Mouse (Mus musculus): Measurements from ENCODE around the gene Gm17490. TPM values are rescaled to one million over a fixed set of nuclear protein-coding genes. Genes with fewer than 3 reads are reported as not detected.
A peak's percentile ranks its signal among the peaks of the same experiment; 100 is the strongest.

The Gm17490 gene
- polyA plus RNA-seq, 1 experiment from 2014 or later: not detected

- Histone ChIP-seq H3K27me3 (ENCODE audit: insufficient read depth, low read length) (no peaks in the 10 kb centered on the region), H3K4me3 (ENCODE audit: low read depth, low read length) (no peak overlapping the region), H3K9me3 (ENCODE audit: low read length) (no peaks in the 10 kb centered on the region), H3K4me2 (ENCODE audit: low read depth, low read length) (no peak overlapping the region), H3K36me3 (replicated peaks; ENCODE audit: insufficient read depth, low read length) (no peaks in the 10 kb centered on the region), H3K4me1 (ENCODE audit: insufficient read depth) (no peaks in the 10 kb centered on the region), H3K9ac (replicated peaks) (no peak overlapping the region), H3K27ac (ENCODE audit: low read depth) (peak overlapping the region; percentile 78)
- peak; percentile 27; the same call in 1 of the 2 replicates for ATAC-seq
- WGBS (ENCODE audit: insufficient replicate concordance): 64% methylated on average over 3 of the region's 3 CpGs
- TF ChIP-seq EP300 (IDR thresholded peaks at IDR 0.05; ENCODE audit: low read depth) (no peak), CTCF (IDR thresholded peaks at IDR 0.05; ENCODE audit: low read depth) (no peak)
- DNase-seq: no peak
Measured at GRCm38 (mm10) chr2:11636138-11636480, 10.0 kb upstream of the Gm17490 start.

DNA sequence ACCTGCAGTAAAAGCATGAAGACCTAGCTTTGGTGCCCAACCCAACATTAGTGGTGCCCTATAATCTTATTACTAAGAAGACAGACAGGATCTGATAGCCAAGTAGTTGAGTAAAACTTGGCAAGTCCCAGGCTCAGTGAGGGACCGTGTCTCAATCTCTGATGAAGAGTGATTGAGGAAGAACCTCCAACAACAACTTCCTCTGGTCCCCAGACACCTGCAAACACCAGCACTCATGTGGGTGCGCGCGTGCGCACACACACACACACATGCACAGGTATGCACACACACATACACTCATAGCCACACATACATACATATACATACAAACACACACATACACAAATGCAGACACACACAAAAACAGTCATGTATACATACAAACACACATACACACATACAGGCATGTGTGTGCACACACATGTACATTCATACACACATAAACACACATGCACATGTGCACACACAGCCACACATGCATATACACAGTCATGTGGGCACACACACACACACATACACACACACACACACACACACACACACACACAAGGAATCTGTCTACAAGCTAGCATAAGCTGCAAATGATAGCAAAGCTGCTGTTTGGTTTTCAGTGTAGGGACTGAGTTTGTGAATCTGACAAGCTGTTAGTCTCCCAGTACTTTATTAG lies 9.5 kb upstream of the Gm17490 start:
- Histone ChIP-seq H3K4me2 (ENCODE audit: low read depth, low read length) (no peak overlapping the region), H3K27me3 (ENCODE audit: insufficient read depth, low read length) (no peaks in the 10 kb centered on the region), H3K4me1 (ENCODE audit: insufficient read depth) (no peaks in the 10 kb centered on the region), H3K4me3 (ENCODE audit: low read depth, low read length) (no peak overlapping the region), H3K27ac (ENCODE audit: low read depth) (peak overlapping the region; percentile 78), H3K9ac (replicated peaks) (no peak overlapping the region), H3K36me3 (replicated peaks; ENCODE audit: insufficient read depth, low read length) (no peaks in the 10 kb centered on the region), H3K9me3 (ENCODE audit: low read length) (no peaks in the 10 kb centered on the region)
- DNase-seq: no peak
- 79% methylated on average over 5 of the region's 5 CpGs for WGBS (ENCODE audit: insufficient replicate concordance)
- TF ChIP-seq EP300 (IDR thresholded peaks at IDR 0.05; ENCODE audit: low read depth) (no peak), CTCF (IDR thresholded peaks at IDR 0.05; ENCODE audit: low read depth) (no peak)
- peak; percentile 10; the same call in 1 of the 2 replicates for ATAC-seq

DNA sequence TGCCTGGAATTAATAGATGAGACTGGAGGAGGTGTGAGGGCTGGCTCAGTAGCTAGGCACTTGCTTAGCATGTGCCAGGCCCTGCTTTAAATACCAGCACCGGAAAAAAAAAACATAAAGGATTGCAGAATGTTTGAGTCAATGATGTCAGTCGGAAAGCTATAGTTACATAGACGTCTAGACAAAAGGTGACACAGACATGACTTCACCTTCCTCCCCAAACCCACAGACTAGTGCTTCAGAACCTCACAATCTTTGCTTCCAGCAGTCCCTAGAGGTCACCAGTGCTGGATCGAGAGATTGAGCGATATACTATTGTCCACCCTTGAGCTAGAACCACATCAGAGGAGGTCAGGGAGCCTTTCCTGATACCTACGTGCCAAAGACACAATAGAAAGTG lies 9.0 kb upstream of the Gm17490 start:
- no peak overlapping the region for H3K4me3 ChIP-seq (ENCODE audit: low read depth, low read length)
- no peak overlapping the region for H3K4me2 ChIP-seq (ENCODE audit: low read depth, low read length)
- no peaks in the 10 kb centered on the region for H3K9me3 ChIP-seq (ENCODE audit: low read length)
- peak overlapping the region; percentile 78 for H3K27ac ChIP-seq (ENCODE audit: low read depth)
- 81% methylated on average over 6 of the region's 6 CpGs for WGBS (ENCODE audit: insufficient replicate concordance)
- ATAC-seq (no peak), DNase-seq (no peak)
- H3K27me3 ChIP-seq (ENCODE audit: insufficient read depth, low read length): no peaks in the 10 kb centered on the region
- H3K4me1 ChIP-seq (ENCODE audit: insufficient read depth): no peaks in the 10 kb centered on the region
- TF ChIP-seq EP300 (IDR thresholded peaks at IDR 0.05; ENCODE audit: low read depth) (no peak), CTCF (IDR thresholded peaks at IDR 0.05; ENCODE audit: low read depth) (no peak)
- no peaks in the 10 kb centered on the region for H3K36me3 ChIP-seq (replicated peaks; ENCODE audit: insufficient read depth, low read length)
- H3K9ac ChIP-seq (replicated peaks): no peak overlapping the region

DNA sequence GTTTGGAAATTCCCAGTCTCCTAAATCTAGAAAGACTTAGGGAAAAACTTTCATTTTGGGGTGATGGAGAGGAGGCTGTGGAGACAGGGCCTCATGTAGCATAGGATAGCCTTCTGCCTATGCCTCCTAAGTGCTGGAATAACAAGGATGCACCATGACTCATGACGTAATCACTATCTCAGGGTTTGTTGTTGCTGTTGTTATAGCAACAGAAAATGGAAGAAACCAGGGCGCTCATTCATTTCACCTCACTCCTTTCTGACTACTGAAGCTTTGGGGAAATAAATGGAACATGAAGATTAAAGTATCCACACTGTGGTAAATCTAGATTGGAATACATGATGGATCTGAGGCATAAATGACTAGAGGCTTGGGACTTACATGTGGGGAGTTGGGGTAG lies 2.3 kb downstream of the Gm17490 start:
- H3K27me3 ChIP-seq (ENCODE audit: insufficient read depth, low read length): no peaks in the 10 kb centered on the region
- H3K27ac ChIP-seq (ENCODE audit: low read depth): no peak overlapping the region
- H3K4me1 ChIP-seq (ENCODE audit: insufficient read depth): no peaks in the 10 kb centered on the region
- no peaks in the 10 kb centered on the region for H3K36me3 ChIP-seq (replicated peaks; ENCODE audit: insufficient read depth, low read length)
- no peak overlapping the region for H3K9ac ChIP-seq (replicated peaks)
- TF ChIP-seq EP300 (IDR thresholded peaks at IDR 0.05; ENCODE audit: low read depth) (no peak), CTCF (IDR thresholded peaks at IDR 0.05; ENCODE audit: low read depth) (no peak)
- DNase-seq: no peak
- H3K9me3 ChIP-seq (ENCODE audit: low read length): no peaks in the 10 kb centered on the region
- ATAC-seq: no peak
- H3K4me3 ChIP-seq (ENCODE audit: low read depth, low read length): no peak overlapping the region
- H3K4me2 ChIP-seq (ENCODE audit: low read depth, low read length): no peak overlapping the region
- WGBS (ENCODE audit: insufficient replicate concordance): 74% methylated on average over 2 of the region's 2 CpGs

- H3K36me3 ChIP-seq (replicated peaks; ENCODE audit: insufficient read depth, low read length): no peaks in the 10 kb centered on the region
- DNase-seq (no peak), ATAC-seq (no peak)
- no peaks in the 10 kb centered on the region for H3K4me1 ChIP-seq (ENCODE audit: insufficient read depth)
- no peaks in the 10 kb centered on the region for H3K9me3 ChIP-seq (ENCODE audit: low read length)
- no peaks in the 10 kb centered on the region for H3K27me3 ChIP-seq (ENCODE audit: insufficient read depth, low read length)
- TF ChIP-seq CTCF (IDR thresholded peaks at IDR 0.05; ENCODE audit: low read depth) (no peak), EP300 (IDR thresholded peaks at IDR 0.05; ENCODE audit: low read depth) (no peak)
- H3K9ac ChIP-seq (replicated peaks): no peak overlapping the region
- WGBS (ENCODE audit: insufficient replicate concordance): 71% methylated on average over 8 of the region's 8 CpGs
- no peak overlapping the region for H3K4me2 ChIP-seq (ENCODE audit: low read depth, low read length)
- no peak overlapping the region for H3K27ac ChIP-seq (ENCODE audit: low read depth)
- H3K4me3 ChIP-seq (ENCODE audit: low read depth, low read length): no peak overlapping the region
Measured at GRCm38 (mm10) chr2:11623173-11623572, 2.9 kb downstream of the Gm17490 start.

DNA sequence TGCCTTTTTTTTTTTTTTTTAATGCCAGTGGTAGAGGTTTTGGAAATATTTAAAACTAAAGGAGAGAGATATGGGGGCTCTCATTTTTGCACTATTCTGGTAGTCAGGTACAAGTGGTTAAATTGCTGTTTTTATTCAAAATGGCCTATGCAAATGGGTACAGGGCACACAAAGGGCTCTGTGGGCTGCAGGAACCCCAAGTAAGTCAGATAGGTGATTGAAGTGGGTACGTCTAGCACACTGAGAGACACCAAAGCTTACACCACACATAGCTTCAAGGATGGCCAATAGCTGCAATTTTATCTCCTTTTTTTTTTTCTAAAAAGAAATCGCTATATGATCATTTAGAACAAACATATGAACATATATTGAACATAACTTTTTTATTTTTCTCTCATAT lies 6.5 kb downstream of the Gm17490 start:
- DNase-seq (no peak), ATAC-seq (no peak)
- Histone ChIP-seq H3K36me3 (replicated peaks; ENCODE audit: insufficient read depth, low read length) (no peaks in the 10 kb centered on the region), H3K27ac (ENCODE audit: low read depth) (no peak overlapping the region), H3K9me3 (ENCODE audit: low read length) (no peaks in the 10 kb centered on the region), H3K27me3 (ENCODE audit: insufficient read depth, low read length) (no peaks in the 10 kb centered on the region), H3K4me2 (ENCODE audit: low read depth, low read length) (no peak overlapping the region), H3K4me1 (ENCODE audit: insufficient read depth) (no peaks in the 10 kb centered on the region), H3K4me3 (ENCODE audit: low read depth, low read length) (no peak overlapping the region), H3K9ac (replicated peaks) (no peak overlapping the region)
- TF ChIP-seq EP300 (IDR thresholded peaks at IDR 0.05; ENCODE audit: low read depth) (no peak), CTCF (IDR thresholded peaks at IDR 0.05; ENCODE audit: low read depth) (no peak)
- 79% methylated on average over 2 of the region's 2 CpGs for WGBS (ENCODE audit: insufficient replicate concordance)

Measured in liver, postnatal 0 days (tissue).